Mouse (Mus musculus) megakaryocyte, embryonic 14.5 days (primary cell): ENCODE data around the gene Dstyk. TPM values are rescaled to one million over a fixed set of nuclear protein-coding genes. Genes with fewer than 3 reads are reported as not detected.

Experiments
- H3K27me3 ChIP-seq: replicated peaks from 2 replicates; pipeline ENCODE3; 2012; ENCODE audit warnings: inconsistent platforms
- H3K36me3 ChIP-seq: replicated peaks from 2 replicates; pipeline ENCODE3; 2012; ENCODE audit warnings: low read length, inconsistent platforms, mixed read lengths
- H3K4me1 ChIP-seq: 2 replicates; pipeline ENCODE4 v1.6.1; 2012; ENCODE audit warnings: inconsistent platforms
- H3K4me3 ChIP-seq: replicated peaks from 2 replicates; pipeline ENCODE3; 2012; ENCODE audit warnings: moderate library complexity, mild to moderate bottlenecking, inconsistent platforms
- H3K9me3 ChIP-seq: 2 replicates; pipeline ENCODE4 v1.6.1; 2012; ENCODE audit warnings: inconsistent platforms
- FLI1 ChIP-seq: IDR thresholded peaks from 2 replicates; pipeline ENCODE4 v1.6.1; 2012; ENCODE audit warnings: low read length, inconsistent platforms, mixed read lengths
- GATA1 ChIP-seq: IDR thresholded peaks from 3 replicates; pipeline ENCODE4 v1.6.1; 2012; ENCODE audit warnings: mixed read lengths, low read length, inconsistent platforms, borderline replicate concordance
- polyA plus RNA-seq: library from polyadenylated mRNA; stranded (reverse); fragments of >175 nt; gene quantifications from 2 replicates; pipeline ENCODE4 v1.2.3, GENCODE M21; 2012; ENCODE audit warnings: low replicate concordance; ENCODE audit not compliant: insufficient read depth

The Dstyk gene
- polyA plus RNA-seq, 1 experiment = 0.19 TPM

- no peaks in the 10 kb centered on the region for H3K36me3 ChIP-seq
- H3K4me3 ChIP-seq = peak overlapping the region; percentile 94
- TF ChIP-seq GATA1 (no peak), FLI1 (no peak)
- peaks cover 27% of the 10 kb centered on the region for H3K4me1 ChIP-seq
- peaks cover 5% of the 10 kb centered on the region for H3K9me3 ChIP-seq
- peaks cover 13% of the 10 kb centered on the region for H3K27me3 ChIP-seq
These were observed 962 bp upstream of the Dstyk start for GRCm38 (mm10) chr1:132416244-132416942.

- Histone ChIP-seq H3K9me3 (no peaks in the 10 kb centered on the region), H3K4me1 (peaks cover 27% of the 10 kb centered on the region), H3K4me3 (peak overlapping the region; percentile 94), H3K36me3 (no peaks in the 10 kb centered on the region), H3K27me3 (peaks cover 10% of the 10 kb centered on the region)
- no peak for TF ChIP-seq FLI1
- TF ChIP-seq GATA1 = no peak
These were observed 438 bp upstream of the Dstyk start for GRCm38 (mm10) chr1:132416943-132417290.

- TF ChIP-seq GATA1 (no peak), FLI1 (no peak)
- Histone ChIP-seq H3K27me3 (peaks cover 11% of the 10 kb centered on the region), H3K36me3 (peaks cover 7% of the 10 kb centered on the region), H3K4me1 (peaks cover 27% of the 10 kb centered on the region), H3K9me3 (peaks cover 4% of the 10 kb centered on the region; the same call in 1 of the 2 replicates), H3K4me3 (no peak overlapping the region)
These were observed 2.9 kb downstream of the Dstyk start for GRCm38 (mm10) chr1:132420206-132420605.

- Histone ChIP-seq H3K27me3 (peaks cover 11% of the 10 kb centered on the region), H3K4me3 (no peak overlapping the region), H3K36me3 (peaks cover 7% of the 10 kb centered on the region), H3K9me3 (peaks cover 4% of the 10 kb centered on the region; the same call in 1 of the 2 replicates), H3K4me1 (peaks cover 27% of the 10 kb centered on the region)
- no peak for TF ChIP-seq FLI1
- TF ChIP-seq GATA1 = no peak
These were observed 3.3 kb downstream of the Dstyk start for GRCm38 (mm10) chr1:132420662-132421061.

GRCm38 (mm10) chr1:132422912-132423696 lies 5.7 kb downstream of the Dstyk start:
- Histone ChIP-seq H3K36me3 (peaks cover 7% of the 10 kb centered on the region), H3K4me3 (no peak overlapping the region), H3K27me3 (peaks cover 8% of the 10 kb centered on the region), H3K9me3 (peaks cover 4% of the 10 kb centered on the region; the same call in 1 of the 2 replicates), H3K4me1 (peaks cover 9% of the 10 kb centered on the region)
- TF ChIP-seq FLI1 = no peak
- no peak for TF ChIP-seq GATA1

- peaks cover 6% of the 10 kb centered on the region for H3K27me3 ChIP-seq
- no peak overlapping the region for H3K4me3 ChIP-seq
- H3K4me1 ChIP-seq = peaks cover 10% of the 10 kb centered on the region; the same call in 1 of the 2 replicates
- peaks cover 4% of the 10 kb centered on the region; the same call in 1 of the 2 replicates for H3K9me3 ChIP-seq
- H3K36me3 ChIP-seq = peaks cover 7% of the 10 kb centered on the region
- TF ChIP-seq GATA1 = no peak
- no peak for TF ChIP-seq FLI1
These were observed 8.2 kb downstream of the Dstyk start for GRCm38 (mm10) chr1:132425600-132425999.

- TF ChIP-seq GATA1 (no peak), FLI1 (no peak)
- Histone ChIP-seq H3K4me1 (peaks cover 12% of the 10 kb centered on the region; the same call in 1 of the 2 replicates), H3K4me3 (no peak overlapping the region), H3K27me3 (peaks cover 5% of the 10 kb centered on the region), H3K9me3 (no peaks in the 10 kb centered on the region), H3K36me3 (peaks cover 9% of the 10 kb centered on the region)
These were observed 13.5 kb downstream of the Dstyk start for GRCm38 (mm10) chr1:132430818-132431217.

GRCm38 (mm10) chr1:132431716-132432115 lies 14.4 kb downstream of the Dstyk start:
- Histone ChIP-seq H3K9me3 (no peaks in the 10 kb centered on the region), H3K4me3 (no peak overlapping the region), H3K36me3 (peaks cover 11% of the 10 kb centered on the region), H3K4me1 (peaks cover 14% of the 10 kb centered on the region), H3K27me3 (peaks cover 5% of the 10 kb centered on the region)
- TF ChIP-seq FLI1 (no peak), GATA1 (no peak)

- peaks cover 5% of the 10 kb centered on the region for H3K27me3 ChIP-seq
- H3K4me1 ChIP-seq = peaks cover 16% of the 10 kb centered on the region
- no peaks in the 10 kb centered on the region for H3K9me3 ChIP-seq
- TF ChIP-seq FLI1 (no peak), GATA1 (no peak)
- no peak overlapping the region for H3K4me3 ChIP-seq
- peaks cover 11% of the 10 kb centered on the region for H3K36me3 ChIP-seq
These were observed 16.0 kb downstream of the Dstyk start for GRCm38 (mm10) chr1:132433349-132433748.

GRCm38 (mm10) chr1:132434032-132434431 lies 16.7 kb downstream of the Dstyk start:
- Histone ChIP-seq H3K9me3 (no peaks in the 10 kb centered on the region), H3K4me3 (no peak overlapping the region), H3K27me3 (peaks cover 5% of the 10 kb centered on the region), H3K36me3 (peaks cover 11% of the 10 kb centered on the region), H3K4me1 (peaks cover 11% of the 10 kb centered on the region)
- no peak for TF ChIP-seq GATA1
- TF ChIP-seq FLI1 = no peak
